Mouse (Mus musculus) urinary bladder, adult 2 months (tissue): ENCODE measurements around the gene Urgcp. TPM values are rescaled to one million over a fixed set of nuclear protein-coding genes. Genes with fewer than 3 reads are reported as not detected.
A peak's percentile ranks its signal among the peaks of the same experiment; 100 is the strongest.
"Not testable (repeated sequence)": the region's sequence is repeated elsewhere in the genome, so short reads cannot be mapped to it uniquely, and the experiment has no call there.

Experiments used
- DNase-seq: peaks from one replicate; pipeline ENCODE4 v3.0.0; 2022; ENCODE audit warnings: low spot score
- polyA plus RNA-seq: library from polyadenylated mRNA; depleted of rRNA; stranded (reverse); fragments of >200 nt; gene quantifications from 2 replicates; pipeline ENCODE4 v1.2.3, GENCODE M21; 2012; rRNA removed

Gene Urgcp
- polyA plus RNA-seq = 20.2 and 21.0 TPM in 2 replicates

GRCm38 (mm10) chr11:5761820-5762632, at the start of gene Urgcp:
Urgcp (minus strand) TSS chr11:5762376.
- DNase-seq = peak; percentile 91

GRCm38 (mm10) chr11:5809487-5809886, 47.3 kb upstream of the Urgcp start:
- not testable (repeated sequence) for DNase-seq

- DNase-seq = no peak
Observed at GRCm38 (mm10) chr11:5807956-5808355, 45.8 kb upstream of the Urgcp start.

DNA sequence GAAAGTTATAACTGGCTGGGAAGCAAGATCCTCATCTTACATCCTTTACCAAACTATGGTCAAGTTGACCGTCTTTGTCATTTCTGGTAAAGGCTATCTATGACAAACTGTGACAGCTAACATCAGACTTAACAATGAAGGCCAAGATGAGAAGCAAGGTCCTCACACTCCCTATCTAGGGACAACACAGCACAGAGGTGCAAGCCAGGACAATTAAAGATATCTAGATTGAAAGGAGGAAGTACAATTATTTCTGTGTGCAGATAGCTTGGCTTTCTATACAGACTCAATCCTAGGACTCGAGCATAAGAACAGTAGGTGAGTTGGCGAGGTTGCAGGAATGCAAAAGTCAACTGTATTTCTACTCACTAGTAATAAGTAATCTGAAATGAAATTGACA, 43.5 kb upstream of the Urgcp start:
- no peak for DNase-seq

- no peak for DNase-seq
Observed at GRCm38 (mm10) chr11:5804174-5804573, 42.0 kb upstream of the Urgcp start.

GRCm38 (mm10) chr11:5803551-5803981, 41.4 kb upstream of the Urgcp start, which contains the start of gene Pgam2:
Pgam2 (minus strand) TSS chr11:5803733.
- no peak for DNase-seq

DNA sequence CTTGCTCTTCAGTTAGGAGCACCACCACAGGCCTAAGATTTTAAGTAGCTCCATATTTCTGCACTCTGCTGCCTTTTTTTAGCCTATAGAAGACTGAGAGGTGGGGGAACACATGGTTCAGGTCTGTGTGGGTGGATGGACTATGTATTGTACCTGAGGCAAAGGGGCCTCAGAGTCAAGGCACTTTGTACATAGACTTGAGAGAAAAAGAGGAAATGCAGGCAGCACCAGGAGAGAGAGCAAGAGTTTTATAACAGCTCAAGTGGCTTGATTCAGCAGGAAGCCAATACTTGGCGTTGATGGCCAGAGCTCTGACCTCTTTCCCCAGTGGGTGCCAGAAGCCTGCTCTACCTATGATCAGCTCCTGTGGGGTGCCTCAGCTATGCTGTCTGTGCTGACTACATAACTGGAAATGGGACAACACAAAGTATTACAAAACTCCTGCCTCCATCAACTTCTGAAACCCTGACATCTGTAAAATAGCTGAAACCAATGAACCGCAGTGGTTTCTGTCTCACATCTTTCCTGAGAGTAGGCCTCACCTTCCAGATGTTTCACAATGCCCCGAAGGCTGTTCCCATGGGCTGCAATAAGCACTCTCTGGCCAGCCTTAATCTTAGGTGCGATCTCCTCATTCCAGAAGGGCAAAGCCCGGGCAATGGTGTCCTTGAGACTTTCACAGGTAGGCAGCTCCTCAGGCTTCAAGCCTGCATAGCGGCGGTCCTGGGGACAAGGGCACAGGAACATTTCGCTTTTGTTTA, 40.5 kb upstream of the Urgcp start:
- DNase-seq = peak; percentile 14

- peak; percentile 18 for DNase-seq
Observed at GRCm38 (mm10) chr11:5802005-5802404, 39.8 kb upstream of the Urgcp start.

- DNase-seq = no peak
Observed at GRCm38 (mm10) chr11:5801511-5801910, 39.3 kb upstream of the Urgcp start.

GRCm38 (mm10) chr11:5799621-5800490, 37.7 kb upstream of the Urgcp start:
- DNase-seq = peak; percentile 20

DNA sequence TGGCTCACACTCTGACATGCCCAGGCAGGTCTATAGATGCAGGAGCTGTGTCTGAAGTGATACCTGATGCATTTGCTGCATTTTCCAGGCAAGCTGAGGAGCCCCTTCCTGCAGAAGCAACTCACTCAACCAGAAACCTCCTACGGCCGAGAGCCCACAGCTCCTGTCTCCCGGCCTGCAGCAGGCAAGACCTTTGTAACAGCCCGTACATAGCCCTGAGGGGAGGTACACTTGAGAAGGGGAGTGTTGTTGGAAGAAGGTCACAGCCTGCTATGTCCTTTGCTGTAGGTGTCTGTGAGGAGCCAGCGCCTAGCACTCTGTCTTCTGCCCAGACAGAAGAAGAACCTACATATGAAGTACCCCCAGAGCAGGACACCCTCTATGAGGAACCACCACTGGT, 35.8 kb upstream of the Urgcp start:
- no peak for DNase-seq

DNA sequence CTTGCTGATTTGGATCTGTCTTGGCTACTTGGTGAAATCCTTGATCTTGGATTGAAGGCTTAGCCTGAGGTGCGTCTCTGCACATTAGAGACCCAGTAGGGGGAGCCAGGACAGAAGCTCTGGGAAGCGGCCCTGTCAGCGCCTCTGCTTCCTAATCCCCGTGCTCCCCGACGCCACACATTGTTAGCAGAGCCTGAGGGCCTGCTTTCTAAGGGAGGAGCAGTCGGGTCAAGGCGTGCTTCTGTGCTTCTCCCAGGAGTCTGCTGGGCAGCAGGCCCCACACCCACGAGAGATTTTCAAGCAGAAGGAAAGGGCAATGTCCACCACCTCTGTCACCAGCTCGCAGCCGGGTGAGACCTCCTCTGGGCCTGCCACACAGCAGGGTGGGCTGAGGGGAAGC, 35.2 kb upstream of the Urgcp start:
- no peak for DNase-seq

DNA sequence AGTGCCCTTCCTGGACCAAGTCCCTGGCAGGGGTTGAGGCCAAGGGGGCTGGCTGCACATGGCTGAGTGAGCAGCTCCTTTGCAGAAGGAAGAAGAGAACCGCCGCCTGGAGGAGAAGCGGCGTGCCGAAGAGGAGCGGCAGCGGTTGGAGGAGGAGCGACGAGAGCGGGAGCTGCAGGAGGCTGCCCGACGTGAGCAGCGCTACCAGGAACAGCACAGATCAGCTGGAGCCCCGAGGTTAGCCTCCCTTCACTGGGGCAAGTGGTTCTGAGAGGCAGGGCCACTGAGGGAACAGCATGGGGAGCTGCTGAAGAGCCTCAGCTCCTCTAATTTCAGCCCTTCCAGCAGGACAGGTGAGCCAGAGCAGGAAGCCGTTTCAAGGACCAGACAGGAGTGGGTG, 34.8 kb upstream of the Urgcp start:
- no peak for DNase-seq

DNA sequence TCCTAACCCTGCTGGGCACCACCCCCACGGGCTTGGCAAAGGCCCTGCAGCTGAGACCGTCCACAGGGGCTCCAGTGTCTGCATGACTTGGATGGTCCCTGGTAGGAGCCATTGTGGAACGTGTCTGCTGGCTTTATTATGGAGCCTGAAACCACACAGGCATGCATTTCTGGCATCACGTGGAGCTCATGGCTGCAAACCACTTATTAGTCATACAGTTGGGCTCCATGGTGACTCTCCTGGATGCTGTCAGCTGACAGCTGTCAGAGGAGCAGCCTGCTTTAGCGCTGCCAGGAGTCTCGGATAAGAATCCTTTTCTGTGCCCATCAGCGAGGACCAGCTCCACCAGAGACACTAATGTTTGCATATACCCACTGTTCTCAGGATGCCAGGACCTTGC, 33.5 kb upstream of the Urgcp start:
- no peak for DNase-seq

DNA sequence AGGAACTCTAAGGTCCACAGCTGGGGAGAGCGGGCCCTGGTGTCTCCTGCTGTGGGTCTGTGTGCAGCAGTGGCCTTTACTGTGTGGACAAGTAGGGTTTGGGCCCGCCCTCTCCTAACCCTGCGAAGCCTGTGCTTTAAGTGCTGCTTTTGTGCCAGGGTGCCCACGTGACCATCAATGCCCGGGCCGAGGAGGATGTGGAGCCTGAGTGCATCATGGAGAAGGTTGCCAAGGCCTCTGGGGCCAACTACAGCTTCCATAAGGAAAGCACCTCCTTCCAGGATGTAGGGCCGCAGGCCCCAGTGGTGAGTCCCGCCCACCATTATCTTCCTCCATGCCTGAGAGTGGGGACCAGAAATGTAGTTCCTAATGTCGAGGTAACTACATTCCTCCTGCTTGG, 33.1 kb upstream of the Urgcp start:
- no peak for DNase-seq

GRCm38 (mm10) chr11:5790431-5790830, 28.3 kb upstream of the Urgcp start:
- DNase-seq = no peak

- peak; percentile 46 for DNase-seq
Observed at GRCm38 (mm10) chr11:5789754-5790333, 27.7 kb upstream of the Urgcp start.

DNA sequence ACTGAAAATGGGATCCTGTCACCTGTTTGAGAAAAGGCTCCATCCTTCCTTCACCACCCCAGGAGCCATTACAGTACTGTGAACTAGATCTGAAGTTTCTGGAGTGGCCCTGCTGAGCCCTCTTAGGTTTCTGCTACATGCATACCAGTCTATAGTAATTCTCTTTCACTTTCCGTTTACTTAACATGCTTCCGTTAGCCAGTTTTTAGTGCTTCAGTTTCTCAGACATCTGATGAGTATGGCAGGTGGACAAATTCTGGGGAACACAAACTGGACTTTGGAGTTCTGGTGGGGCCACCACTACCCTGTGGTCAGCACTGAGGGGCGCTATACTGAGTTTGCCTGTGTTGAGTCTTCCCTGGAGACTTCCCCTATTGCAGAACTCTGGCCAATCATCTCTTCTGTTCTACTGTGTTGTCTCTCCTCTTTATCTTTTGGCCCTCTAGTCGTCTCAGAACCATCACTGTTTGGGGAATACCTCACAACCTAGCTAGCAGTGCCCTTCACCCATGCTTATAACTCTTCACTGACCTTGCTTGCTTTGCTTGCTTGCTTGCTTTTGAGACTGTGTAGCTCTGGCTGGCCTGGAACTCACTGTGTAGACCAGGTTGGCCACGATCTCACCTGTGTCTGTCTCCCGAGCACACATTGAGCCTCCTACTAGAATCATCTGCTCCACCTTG, 27.0 kb upstream of the Urgcp start:
- DNase-seq = no peak

DNA sequence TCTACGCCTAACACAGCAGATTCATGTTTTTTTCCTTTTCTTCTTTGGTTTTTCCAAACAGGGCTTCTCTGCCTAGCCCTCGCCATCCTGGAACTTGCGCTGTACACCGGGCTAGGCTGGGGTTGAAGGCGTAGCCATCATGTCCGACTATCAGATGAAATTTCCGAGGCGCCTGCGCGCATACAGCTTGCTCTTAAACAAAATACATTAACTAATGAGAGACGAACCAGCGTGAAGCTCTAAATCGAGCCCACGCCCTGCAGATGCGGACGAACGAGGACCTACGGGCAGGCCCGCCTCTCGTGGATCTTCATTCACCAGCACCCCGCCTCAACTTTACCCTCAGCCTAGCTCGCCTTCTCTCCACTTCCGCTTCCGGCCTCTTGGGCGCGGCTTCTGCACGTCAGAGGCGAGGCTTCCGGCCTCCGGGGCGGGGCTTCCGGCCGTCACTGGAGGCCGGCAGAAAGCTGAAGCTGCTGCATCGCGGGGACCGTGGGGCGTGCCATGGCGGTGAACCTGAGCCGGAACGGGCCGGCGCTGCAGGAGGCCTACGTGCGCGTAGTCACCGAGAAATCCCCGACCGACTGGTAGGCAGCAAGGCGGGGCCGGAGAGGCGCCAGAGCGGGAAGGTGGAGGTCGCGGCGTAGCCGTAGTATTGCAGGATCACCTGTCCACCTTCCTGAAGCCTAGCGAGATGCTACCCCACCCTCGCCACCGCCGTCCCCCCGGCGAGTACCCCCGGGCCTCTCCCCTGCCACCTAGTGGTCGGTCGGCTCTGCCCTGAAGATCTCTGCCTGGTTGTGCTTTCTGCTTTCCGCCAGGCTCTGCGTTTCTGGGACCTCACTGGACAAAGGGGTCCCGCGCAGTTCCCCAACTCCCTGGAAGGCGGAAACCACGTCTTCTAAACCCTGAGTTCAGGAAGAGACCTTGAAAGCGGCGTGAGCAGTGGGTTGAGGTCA, 26.2 kb upstream of the Urgcp start, which contains the start of gene Dbnl:
Dbnl (plus strand) TSS at position 433 of the 959 bp plus-strand sequence.
- DNase-seq = peak; percentile 94

DNA sequence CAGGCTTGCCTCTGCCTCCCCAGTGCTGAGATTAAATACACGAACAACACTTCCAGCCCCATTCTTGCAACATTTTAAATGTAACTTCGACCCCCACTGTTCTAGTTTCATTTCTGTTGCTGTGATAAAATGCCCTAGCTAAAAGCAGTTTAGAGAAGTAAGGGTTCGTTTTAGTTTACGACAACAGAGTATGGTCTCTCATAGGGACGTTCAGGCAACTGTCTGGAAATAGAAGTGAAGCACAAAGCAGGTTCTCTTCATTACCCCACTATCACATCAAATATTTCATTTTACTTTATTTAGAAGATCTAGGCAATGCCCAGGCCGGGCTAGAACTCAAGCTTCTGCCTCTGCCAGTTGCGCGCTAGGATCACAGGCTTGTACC, 25.5 kb upstream of the Urgcp start:
- DNase-seq = no peak
